Mouse (Mus musculus): ENCODE data around the gene Rapsn.

- TF ChIP-seq POLR2A (IDR thresholded peaks at IDR 0.05; ENCODE audit: extremely low read depth, insufficient read depth, low read length) (no peak), CTCF (IDR thresholded peaks at IDR 0.05; ENCODE audit: extremely low read depth, insufficient read depth, low read length) (no peak)
Observed at GRCm38 (mm10) chr2:91068872-91069165, 33.4 kb downstream of the Rapsn start.
